Mouse (Mus musculus) spleen, adult 2 months (tissue): ENCODE measurements around the gene Ccdc150. TPM values are rescaled to one million over a fixed set of nuclear protein-coding genes. Genes with fewer than 3 reads are reported as not detected.

Source experiments
- DNase-seq, 2 experiments: peaks; one replicate each; pipeline versions ENCODE4 v3.0.0 to v3.0.0-alpha.2; 2012 to 2021; ENCODE audit warnings: low spot score in 2 of 2, low read depth in 1 of 2
- H3K27ac ChIP-seq: fragments of 200-500 bp; 2 replicates; pipeline ENCODE4 v1.5.1; 2012; ENCODE audit warnings: low read length, inconsistent platforms; ENCODE audit not compliant: insufficient read depth
- H3K27me3 ChIP-seq: fragments of 200-500 bp; 2 replicates; pipeline ENCODE4 v1.6.1; 2012; ENCODE audit warnings: mild to moderate bottlenecking, moderate library complexity, low read length, inconsistent platforms; ENCODE audit not compliant: control insufficient read depth, insufficient read depth
- H3K36me3 ChIP-seq: fragments of 200-500 bp; 2 replicates; pipeline ENCODE4 v1.6.1; 2012; ENCODE audit warnings: mild to moderate bottlenecking, low read length, inconsistent platforms; ENCODE audit not compliant: control insufficient read depth, insufficient read depth
- H3K4me1 ChIP-seq: fragments of 200-500 bp; 2 replicates; pipeline ENCODE4 v1.6.1; 2011; ENCODE audit warnings: inconsistent platforms; ENCODE audit not compliant: control insufficient read depth, insufficient read depth, insufficient read length
- H3K4me3 ChIP-seq: fragments of 200-500 bp; 2 replicates; pipeline ENCODE4 v1.5.1; 2011; ENCODE audit warnings: mild to moderate bottlenecking, inconsistent platforms; ENCODE audit not compliant: insufficient read depth, insufficient read length; ENCODE audit errors: extremely low read depth
- CTCF ChIP-seq: fragments of 200-500 bp; IDR thresholded peaks from 2 replicates; pipeline ENCODE4 v1.5.1; 2011; ENCODE audit warnings: mild to moderate bottlenecking, inconsistent platforms; ENCODE audit not compliant: insufficient read depth, insufficient read length, insufficient replicate concordance; ENCODE audit errors: extremely low read depth
- POLR2A ChIP-seq: fragments of 200-500 bp; IDR thresholded peaks from 2 replicates; pipeline ENCODE4 v1.6.1; 2011; ENCODE audit warnings: low read depth, low read length, inconsistent platforms
- WGBS: fragments of 180-500 bp; shearing (Covaris S2); methylation state at CpG from one replicate; pipeline ENCODE4 v1.1.7; 2018; 5-methylcytosine and 5-hydroxymethylcytosine counted together
- polyA plus RNA-seq: library from polyadenylated mRNA; depleted of rRNA; stranded (reverse); fragments of >200 nt; gene quantifications from 2 replicates; pipeline ENCODE4 v1.2.3, GENCODE M21; 2012

Gene Ccdc150
- polyA plus RNA-seq, 1 experiment: 0.05 TPM

GRCm38 (mm10) chr1:54326647-54327046 lies 76.2 kb downstream of the Ccdc150 start:
- 90% methylated on average over 2 of the region's 2 CpGs for WGBS
- no peak overlapping the region for H3K4me3 ChIP-seq
- H3K27ac ChIP-seq: no peak overlapping the region
- TF ChIP-seq POLR2A (no peak), CTCF (no peak)
- DNase-seq: no peak
- H3K27me3 ChIP-seq: no peaks in the 10 kb centered on the region
- no peaks in the 10 kb centered on the region for H3K4me1 ChIP-seq
- H3K36me3 ChIP-seq: no peaks in the 10 kb centered on the region

- no peak for DNase-seq
- no peaks in the 10 kb centered on the region for H3K27me3 ChIP-seq
- whole genome bisulfite sequencing: 84% methylated on average over 6 of the region's 6 CpGs
- H3K36me3 ChIP-seq: no peaks in the 10 kb centered on the region
- no peaks in the 10 kb centered on the region for H3K4me1 ChIP-seq
- TF ChIP-seq POLR2A (no peak), CTCF (no peak)
- no peak overlapping the region for H3K27ac ChIP-seq
- H3K4me3 ChIP-seq: no peak overlapping the region
These were observed 77.5 kb downstream of the Ccdc150 start for GRCm38 (mm10) chr1:54327876-54328545.

GRCm38 (mm10) chr1:54332988-54333387 lies 82.5 kb downstream of the Ccdc150 start:
- 57% methylated on average over 4 of the region's 4 CpGs for WGBS
- no peaks in the 10 kb centered on the region for H3K36me3 ChIP-seq
- DNase-seq: no peak
- no peaks in the 10 kb centered on the region for H3K27me3 ChIP-seq
- H3K4me3 ChIP-seq: no peak overlapping the region
- H3K27ac ChIP-seq: no peak overlapping the region
- no peaks in the 10 kb centered on the region for H3K4me1 ChIP-seq
- TF ChIP-seq CTCF (no peak), POLR2A (no peak)

- DNase-seq: no peak
These were observed 104.3 kb downstream of the Ccdc150 start for GRCm38 (mm10) chr1:54354786-54355185.

GRCm38 (mm10) chr1:54355485-54355884 lies 105.0 kb downstream of the Ccdc150 start:
- H3K27ac ChIP-seq: no peak overlapping the region
- no peak overlapping the region for H3K4me3 ChIP-seq
- no peak for TF ChIP-seq POLR2A
- TF ChIP-seq CTCF: no peak
- 57% methylated on average over 5 of the region's 5 CpGs for WGBS
- no peaks in the 10 kb centered on the region for H3K4me1 ChIP-seq
- no peaks in the 10 kb centered on the region for H3K27me3 ChIP-seq
- no peaks in the 10 kb centered on the region for H3K36me3 ChIP-seq
- DNase-seq: no peak

More at GRCm38 (mm10) chr1:54354786-54355185, 104.3 kb downstream of the Ccdc150 start:
- Histone ChIP-seq H3K27me3 (no peaks in the 10 kb centered on the region), H3K4me3 (no peak overlapping the region), H3K4me1 (no peaks in the 10 kb centered on the region), H3K36me3 (no peaks in the 10 kb centered on the region), H3K27ac (no peak overlapping the region)
- WGBS: 94% methylated on average over 4 of the region's 4 CpGs
- TF ChIP-seq POLR2A (no peak), CTCF (no peak)

GRCm38 (mm10) chr1:54356566-54356965 lies 106.1 kb downstream of the Ccdc150 start:
- no peaks in the 10 kb centered on the region for H3K4me1 ChIP-seq
- no peak for TF ChIP-seq POLR2A
- TF ChIP-seq CTCF: no peak
- no peak overlapping the region for H3K4me3 ChIP-seq
- H3K27ac ChIP-seq: no peak overlapping the region
- H3K27me3 ChIP-seq: no peaks in the 10 kb centered on the region
- 95% methylated on average over 6 of the region's 6 CpGs for WGBS
- DNase-seq: no peak
- no peaks in the 10 kb centered on the region for H3K36me3 ChIP-seq

- no peak for DNase-seq
- Histone ChIP-seq H3K27ac (no peak overlapping the region), H3K4me1 (no peaks in the 10 kb centered on the region), H3K36me3 (no peaks in the 10 kb centered on the region), H3K4me3 (no peak overlapping the region), H3K27me3 (no peaks in the 10 kb centered on the region)
- TF ChIP-seq CTCF (no peak), POLR2A (no peak)
These were observed 127.1 kb downstream of the Ccdc150 start for GRCm38 (mm10) chr1:54377506-54378051.
